Mouse (Mus musculus) lung, postnatal 25 days (tissue): ENCODE results near the gene Olfr1352.
"Not testable (repeated sequence)": the region's sequence is repeated elsewhere in the genome, so short reads cannot be mapped to it uniquely, and the experiment has no call there.

Source experiments
- DNase-seq: peaks from one replicate; pipeline ENCODE4 v3.0.0; 2022; ENCODE audit warnings: low spot score

Olfr1352 gene

GRCm38 (mm10) chr10:78980750-78981149 lies at the start of gene Olfr1352:
Olfr1352 (plus strand) TSS chr10:78981050.
- DNase-seq: no peak

GRCm38 (mm10) chr10:78950336-78950735 lies 30.5 kb upstream of the Olfr1352 start, which contains the start of gene Olfr8:
Olfr8 (plus strand) TSS chr10:78950636.
- not testable (repeated sequence) for DNase-seq

- not testable (repeated sequence) for DNase-seq
Observed at GRCm38 (mm10) chr10:78963009-78963408, 17.8 kb upstream of the Olfr1352 start, which contains the start of gene Olfr1353. Olfr1353 (plus strand) TSS chr10:78963309.

- DNase-seq: no peak
Observed at GRCm38 (mm10) chr10:79012172-79012571, 31.3 kb downstream of the Olfr1352 start, which contains the start of gene Olfr1351. Olfr1351 (plus strand) TSS chr10:79012472.

- no peak for DNase-seq
Observed at GRCm38 (mm10) chr10:79028441-79028840, 47.6 kb downstream of the Olfr1352 start, which contains the start of gene Olfr57. Olfr57 (plus strand) TSS chr10:79028741.
